Mouse (Mus musculus): ENCODE results near the gene Efnb1. TPM values are rescaled to one million over a fixed set of nuclear protein-coding genes. Genes with fewer than 3 reads are reported as not detected.
A peak's percentile ranks its signal among the peaks of the same experiment; 100 is the strongest.

Efnb1 gene
- polyA plus RNA-seq, 1 experiment from 2014 or later = 34.6 TPM

DNA sequence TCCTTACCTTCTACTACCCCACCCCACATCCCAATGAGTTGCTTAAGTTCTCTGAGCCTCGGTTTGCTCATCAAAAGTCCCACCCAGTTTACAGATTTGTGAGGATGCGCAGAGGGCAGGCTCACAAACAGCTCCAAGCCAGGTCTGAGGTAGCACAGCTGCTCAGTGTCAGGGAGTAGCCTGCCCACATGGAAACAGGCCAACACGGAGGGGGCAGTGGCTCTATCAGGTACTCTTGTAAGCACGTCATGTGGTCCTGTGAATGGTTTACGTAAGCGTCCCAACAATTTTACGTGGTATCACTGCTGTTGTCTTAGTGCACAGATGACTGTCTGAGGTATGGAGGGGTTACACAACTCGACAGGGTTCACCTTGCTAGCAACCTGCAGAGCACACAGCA is 23.1 kb downstream of the Efnb1 start:
- 67% methylated on average over 8 of the region's 8 CpGs for WGBS
- Histone ChIP-seq H3K36me3 (no peaks in the 10 kb centered on the region), H3K4me1 (no peaks in the 10 kb centered on the region), H3K27ac (no peak overlapping the region), H3K9me3 (no peaks in the 10 kb centered on the region), H3K9ac (no peak overlapping the region), H3K4me3 (replicated peaks) (no peak overlapping the region), H3K27me3 (replicated peaks) (0 out of 2 replicates have a peak, but pooled peaks cover 2% of the 10 kb centered on the region), H3K4me2 (no peak overlapping the region)
- no peak for ATAC-seq (ENCODE audit: insufficient read depth, low FRiP score, low read depth)

DNA sequence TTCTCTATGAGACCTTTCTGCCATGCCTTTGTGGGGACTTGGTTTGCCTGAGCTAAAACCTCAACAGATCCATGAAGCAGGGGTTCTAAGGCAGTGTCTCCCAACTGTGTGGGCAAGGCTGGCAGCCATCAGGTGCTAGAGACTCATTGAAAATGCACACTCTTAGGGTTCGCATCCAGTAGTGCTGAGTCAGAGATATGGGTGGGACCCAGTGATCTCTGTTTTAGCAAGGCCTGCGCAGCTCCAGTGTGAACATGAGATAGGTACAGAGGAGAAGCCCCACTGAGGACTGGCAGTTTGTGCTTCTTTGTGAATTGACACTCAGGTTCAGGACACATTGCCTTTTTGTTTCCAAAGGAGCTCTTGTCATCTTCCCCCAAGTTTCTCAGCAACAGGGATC is 28.2 kb downstream of the Efnb1 start:
- Histone ChIP-seq H3K9ac (no peak overlapping the region), H3K27ac (no peak overlapping the region), H3K27me3 (replicated peaks) (0 out of 2 replicates have a peak, but pooled peaks cover 3% of the 10 kb centered on the region), H3K4me1 (no peaks in the 10 kb centered on the region), H3K36me3 (no peaks in the 10 kb centered on the region), H3K9me3 (no peaks in the 10 kb centered on the region), H3K4me2 (no peak overlapping the region), H3K4me3 (replicated peaks) (no peak overlapping the region)
- no peak for ATAC-seq (ENCODE audit: insufficient read depth, low FRiP score, low read depth)
- 84% methylated on average over 2 of the region's 2 CpGs for WGBS

DNA sequence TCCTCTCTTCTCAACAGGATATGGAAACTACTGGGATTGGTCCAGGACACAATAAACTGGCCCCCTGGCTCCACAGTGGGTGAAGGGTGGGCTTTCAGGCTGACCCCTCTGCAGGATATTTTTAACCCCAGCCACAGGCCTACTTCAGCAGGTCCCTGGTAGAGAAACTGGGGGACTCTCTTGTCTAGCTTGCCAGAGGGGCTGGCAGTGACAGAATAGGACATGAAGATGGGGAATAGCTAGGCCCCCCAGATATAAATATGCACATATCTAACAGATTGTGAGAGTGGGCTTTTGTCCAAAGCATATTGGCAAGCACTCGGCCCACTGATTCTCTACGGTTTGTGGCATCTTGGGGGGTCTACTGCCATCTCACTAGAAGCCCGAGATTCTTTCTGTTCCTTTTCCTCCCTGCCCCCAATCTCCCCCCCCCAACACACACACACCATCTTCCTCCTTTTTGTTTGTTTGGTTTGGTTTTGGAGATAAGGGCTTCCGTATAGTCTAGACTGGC is 29.0 kb downstream of the Efnb1 start:
- 0 out of 2 replicates have a peak, but pooled peaks cover 3% of the 10 kb centered on the region for H3K27me3 ChIP-seq (replicated peaks)
- no peak overlapping the region for H3K4me2 ChIP-seq
- H3K4me1 ChIP-seq = no peaks in the 10 kb centered on the region
- no peak overlapping the region for H3K9ac ChIP-seq
- H3K4me3 ChIP-seq (replicated peaks) = no peak overlapping the region
- no peaks in the 10 kb centered on the region for H3K36me3 ChIP-seq
- no peak for ATAC-seq (ENCODE audit: insufficient read depth, low FRiP score, low read depth)
- H3K27ac ChIP-seq = no peak overlapping the region
- no peaks in the 10 kb centered on the region for H3K9me3 ChIP-seq
- 55% methylated on average over 4 of the region's 4 CpGs for WGBS

DNA sequence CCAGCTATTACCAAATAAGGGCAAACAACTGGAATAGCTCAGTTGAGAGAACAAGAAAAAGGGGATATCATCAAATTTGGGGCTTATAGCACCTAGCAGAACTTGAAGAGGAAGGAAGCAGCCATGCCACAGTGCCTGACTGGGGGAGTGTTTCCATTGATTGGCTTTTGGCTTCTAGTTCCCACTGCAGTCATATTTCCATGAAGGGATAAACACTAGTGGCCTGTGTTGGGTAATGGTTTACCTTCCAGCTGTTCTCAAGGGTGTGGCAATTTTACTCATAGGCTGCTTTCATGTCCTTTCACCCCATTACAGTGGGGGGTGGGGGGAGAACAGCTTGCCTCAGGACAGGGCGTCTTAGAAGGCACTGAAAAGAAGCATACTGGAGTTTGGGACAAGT is 31.1 kb downstream of the Efnb1 start:
- WGBS = 63% methylated on average over 1 of the region's 1 CpGs
- no peak for ATAC-seq (ENCODE audit: insufficient read depth, low FRiP score, low read depth)
- H3K4me2 ChIP-seq = no peak overlapping the region
- 0 out of 2 replicates have a peak, but pooled peaks cover 3% of the 10 kb centered on the region for H3K27me3 ChIP-seq (replicated peaks)
- H3K4me1 ChIP-seq = no peaks in the 10 kb centered on the region
- H3K36me3 ChIP-seq = no peaks in the 10 kb centered on the region
- no peak overlapping the region for H3K27ac ChIP-seq
- H3K4me3 ChIP-seq (replicated peaks) = no peak overlapping the region
- H3K9ac ChIP-seq = no peak overlapping the region
- no peaks in the 10 kb centered on the region for H3K9me3 ChIP-seq

DNA sequence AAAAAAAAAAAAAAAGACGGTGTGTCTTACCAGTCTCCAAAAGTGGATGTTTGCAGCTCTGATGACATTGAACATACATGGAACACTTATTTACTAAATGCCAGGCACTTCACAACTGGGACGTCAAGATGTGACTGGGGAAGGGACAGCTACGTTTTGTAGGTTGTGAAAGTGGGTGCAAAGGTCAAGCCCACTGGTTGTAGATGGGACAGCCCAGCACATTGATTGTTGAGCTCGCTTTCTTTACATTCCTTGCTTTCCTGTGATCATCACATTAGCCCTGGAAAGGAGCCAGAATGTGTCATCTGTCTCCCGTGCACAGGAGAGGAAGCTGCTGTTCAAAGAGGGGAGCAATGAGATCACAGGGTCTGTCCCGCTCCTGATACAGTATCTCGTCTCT is 31.6 kb downstream of the Efnb1 start:
- Histone ChIP-seq H3K9me3 (no peaks in the 10 kb centered on the region), H3K4me1 (no peaks in the 10 kb centered on the region), H3K27me3 (replicated peaks) (0 out of 2 replicates have a peak, but pooled peaks cover 3% of the 10 kb centered on the region), H3K4me2 (no peak overlapping the region), H3K27ac (no peak overlapping the region), H3K9ac (no peak overlapping the region), H3K4me3 (replicated peaks) (no peak overlapping the region), H3K36me3 (no peaks in the 10 kb centered on the region)
- ATAC-seq (ENCODE audit: insufficient read depth, low FRiP score, low read depth) = no peak
- WGBS = 50% methylated on average over 7 of the region's 7 CpGs

DNA sequence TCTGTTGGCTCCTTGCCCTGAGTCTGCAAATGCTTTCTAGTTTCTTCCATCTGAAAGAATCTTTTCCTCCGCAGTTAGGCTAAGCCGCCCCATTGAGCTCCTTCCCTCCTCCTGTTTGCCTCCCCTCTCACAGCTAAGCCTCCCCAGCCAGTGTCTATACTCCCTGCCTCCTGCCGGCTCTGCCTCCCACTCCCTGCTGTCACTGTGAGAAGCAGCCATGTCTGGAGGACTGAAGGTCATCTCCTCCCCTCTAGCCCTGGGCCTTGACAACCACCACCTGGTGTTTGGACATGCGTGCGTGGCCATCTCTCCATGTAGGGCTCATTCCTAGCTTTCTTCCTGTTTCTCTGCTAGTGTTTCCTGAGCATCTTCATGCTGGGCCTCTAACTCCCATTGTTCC is 36.4 kb downstream of the Efnb1 start:
- Histone ChIP-seq H3K27ac (peak overlapping the region; percentile 11; the same call in 1 of the 2 replicates), H3K4me3 (replicated peaks) (no peak overlapping the region), H3K9ac (no peak overlapping the region), H3K4me1 (no peaks in the 10 kb centered on the region), H3K27me3 (replicated peaks) (no peaks in the 10 kb centered on the region), H3K36me3 (no peaks in the 10 kb centered on the region), H3K4me2 (no peak overlapping the region), H3K9me3 (no peaks in the 10 kb centered on the region)
- peak; percentile 73; the same call in 1 of the 2 replicates for ATAC-seq (ENCODE audit: insufficient read depth, low FRiP score, low read depth)
- 42% methylated on average over 5 of the region's 5 CpGs for WGBS

DNA sequence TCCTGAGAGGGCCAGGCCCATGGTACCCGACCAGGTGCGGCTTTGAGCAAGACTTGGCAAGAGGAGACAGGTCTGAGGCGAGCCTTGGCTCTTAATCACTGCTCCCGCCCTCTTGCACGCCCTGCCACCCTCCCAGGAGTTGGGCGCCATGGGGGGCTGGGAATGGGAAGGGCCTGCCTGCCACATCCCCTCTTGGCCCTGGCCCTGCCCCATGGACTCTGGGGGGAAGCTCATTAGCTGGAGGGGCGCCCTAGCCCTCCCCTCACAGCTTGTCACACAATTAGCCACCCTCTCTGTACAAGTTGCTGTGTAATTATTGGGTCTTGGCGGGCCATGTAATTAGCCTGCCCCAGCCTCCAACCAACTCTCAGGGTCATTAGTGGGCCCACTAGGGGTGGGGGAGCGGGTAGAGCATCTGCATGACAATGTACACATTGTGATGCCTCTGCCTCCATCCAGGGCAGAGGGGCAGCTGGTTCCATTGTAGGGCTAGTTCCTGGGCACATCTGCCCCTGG is 49.2 kb downstream of the Efnb1 start:
- no peak overlapping the region for H3K9ac ChIP-seq
- 75% methylated on average over 9 of the region's 9 CpGs for WGBS
- H3K27ac ChIP-seq = no peak overlapping the region
- no peak overlapping the region for H3K4me2 ChIP-seq
- no peaks in the 10 kb centered on the region for H3K4me1 ChIP-seq
- no peaks in the 10 kb centered on the region for H3K9me3 ChIP-seq
- H3K27me3 ChIP-seq (replicated peaks) = peaks cover 13% of the 10 kb centered on the region
- H3K4me3 ChIP-seq (replicated peaks) = no peak overlapping the region
- ATAC-seq (ENCODE audit: insufficient read depth, low FRiP score, low read depth) = no peak
- H3K36me3 ChIP-seq = no peaks in the 10 kb centered on the region

DNA sequence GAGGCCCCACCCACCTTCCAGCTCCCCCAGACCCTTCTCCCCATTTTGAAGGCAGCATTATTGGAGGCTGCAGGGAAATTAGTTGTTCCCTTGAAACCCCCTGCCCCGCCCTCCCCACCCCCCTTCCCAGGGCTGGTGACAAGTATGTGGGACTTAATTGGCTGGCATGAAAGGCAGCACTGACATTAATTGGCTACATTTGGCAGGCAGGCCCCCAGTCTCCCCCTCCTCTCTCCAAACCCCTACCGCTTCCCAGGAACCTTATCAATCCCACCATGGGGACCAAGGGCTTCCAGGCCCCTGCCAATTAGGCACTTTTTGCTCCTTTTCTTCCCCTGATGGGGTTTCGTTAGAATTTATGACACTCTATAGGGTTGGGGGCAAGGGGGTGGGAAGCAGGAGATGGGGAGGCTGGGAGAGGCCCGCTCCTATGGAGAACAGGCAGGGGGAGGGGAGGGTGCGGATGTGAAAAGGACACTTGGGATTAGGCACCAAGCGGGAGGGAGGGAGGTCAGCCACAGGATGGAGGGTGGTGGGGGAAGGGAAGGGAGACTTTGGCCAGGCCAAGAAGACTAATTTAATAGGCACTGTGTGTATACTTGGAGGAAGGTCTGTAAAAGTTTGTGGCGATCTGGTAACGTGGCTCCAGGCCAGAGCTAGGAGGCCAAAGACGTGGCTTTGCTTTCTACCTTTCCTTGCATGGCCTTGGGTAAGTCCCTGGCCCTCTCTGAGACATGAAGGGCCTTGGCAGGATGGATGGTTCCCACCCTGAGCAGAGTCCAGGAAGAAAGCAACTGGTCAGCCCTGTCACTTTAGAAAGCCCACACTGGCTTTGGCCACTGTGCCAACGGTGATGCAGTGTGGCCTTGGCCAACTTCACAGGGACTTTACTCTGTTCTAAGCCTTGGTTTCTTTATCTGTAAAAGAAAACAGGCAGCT is 50.8 kb downstream of the Efnb1 start:
- no peak overlapping the region for H3K27ac ChIP-seq
- no peak for ATAC-seq (ENCODE audit: insufficient read depth, low FRiP score, low read depth)
- no peak overlapping the region for H3K4me3 ChIP-seq (replicated peaks)
- no peaks in the 10 kb centered on the region for H3K36me3 ChIP-seq
- WGBS = 53% methylated on average over 10 of the region's 10 CpGs
- H3K9ac ChIP-seq = no peak overlapping the region
- no peaks in the 10 kb centered on the region for H3K9me3 ChIP-seq
- no peak overlapping the region for H3K4me2 ChIP-seq
- peaks cover 18% of the 10 kb centered on the region for H3K27me3 ChIP-seq (replicated peaks)
- H3K4me1 ChIP-seq = no peaks in the 10 kb centered on the region

DNA sequence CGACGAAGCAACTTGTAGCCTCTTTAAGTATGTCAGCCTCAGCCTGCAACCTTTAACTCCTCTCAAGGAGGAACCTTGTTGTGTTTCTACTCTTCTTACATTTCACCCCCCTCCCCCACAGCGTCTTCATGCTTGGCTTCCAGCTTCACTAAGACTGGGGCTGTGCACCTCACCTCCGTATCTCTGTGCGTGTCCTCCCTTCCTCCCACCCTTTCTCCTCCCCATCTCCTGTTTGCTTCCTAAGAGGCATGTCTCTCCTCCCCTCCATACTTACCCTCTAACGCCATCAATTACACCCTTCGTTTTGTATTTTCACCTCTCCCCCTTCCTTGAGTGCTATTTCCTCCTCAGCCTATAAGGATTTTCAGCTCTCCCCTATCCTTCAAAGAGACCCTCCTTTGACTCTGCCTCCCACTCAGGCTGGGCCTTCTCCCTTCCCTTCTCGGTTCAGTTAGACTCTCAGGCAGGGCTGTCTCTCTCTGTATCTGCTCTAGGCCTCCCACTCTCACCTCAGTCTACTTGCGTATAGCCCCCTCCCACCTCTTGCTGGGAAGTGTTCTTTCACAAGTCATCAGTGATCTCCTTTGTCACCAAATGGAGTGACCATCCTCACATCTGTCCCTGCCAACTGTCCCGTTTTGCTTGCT is 55.6 kb downstream of the Efnb1 start:
- H3K27me3 ChIP-seq (replicated peaks) = peaks cover 21% of the 10 kb centered on the region
- no peak overlapping the region for H3K9ac ChIP-seq
- 59% methylated on average over 10 of the region's 10 CpGs for WGBS
- H3K9me3 ChIP-seq = no peaks in the 10 kb centered on the region
- no peaks in the 10 kb centered on the region for H3K36me3 ChIP-seq
- no peak overlapping the region for H3K4me2 ChIP-seq
- H3K4me3 ChIP-seq (replicated peaks) = no peak overlapping the region
- no peaks in the 10 kb centered on the region for H3K4me1 ChIP-seq
- H3K27ac ChIP-seq = no peak overlapping the region
- no peak; the same call in 1 of the 2 replicates for ATAC-seq (ENCODE audit: insufficient read depth, low FRiP score, low read depth)

DNA sequence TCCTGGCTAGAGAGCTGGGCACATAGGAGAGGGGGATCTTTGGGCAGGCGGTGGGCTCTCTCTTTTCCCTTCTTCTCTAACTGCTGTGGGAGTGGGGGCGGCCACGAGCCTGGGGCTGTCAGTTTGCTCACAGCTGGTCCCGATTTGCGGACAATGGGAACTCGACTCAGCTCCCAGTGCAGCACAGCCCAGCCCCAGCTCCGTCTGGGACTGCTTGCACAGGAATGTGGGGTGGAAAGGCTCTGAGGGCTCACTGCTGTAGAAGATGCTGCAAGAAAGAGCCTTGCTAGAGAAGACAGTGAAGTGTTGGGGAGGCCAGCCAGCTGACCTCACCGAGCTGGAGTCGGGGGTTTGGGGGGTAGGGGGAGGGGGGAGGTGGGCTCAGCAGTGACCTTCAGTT is 61.0 kb downstream of the Efnb1 start:
- Histone ChIP-seq H3K4me3 (replicated peaks) (no peak overlapping the region), H3K27ac (no peak overlapping the region), H3K9ac (no peak overlapping the region), H3K27me3 (replicated peaks) (peaks cover 6% of the 10 kb centered on the region; the same call in 1 of the 2 replicates), H3K4me2 (no peak overlapping the region), H3K4me1 (0 out of 2 replicates have a peak, but pooled peaks cover 3% of the 10 kb centered on the region), H3K9me3 (no peaks in the 10 kb centered on the region), H3K36me3 (no peaks in the 10 kb centered on the region)
- no peak for ATAC-seq (ENCODE audit: insufficient read depth, low FRiP score, low read depth)
- 32% methylated on average over 9 of the region's 9 CpGs for WGBS

DNA sequence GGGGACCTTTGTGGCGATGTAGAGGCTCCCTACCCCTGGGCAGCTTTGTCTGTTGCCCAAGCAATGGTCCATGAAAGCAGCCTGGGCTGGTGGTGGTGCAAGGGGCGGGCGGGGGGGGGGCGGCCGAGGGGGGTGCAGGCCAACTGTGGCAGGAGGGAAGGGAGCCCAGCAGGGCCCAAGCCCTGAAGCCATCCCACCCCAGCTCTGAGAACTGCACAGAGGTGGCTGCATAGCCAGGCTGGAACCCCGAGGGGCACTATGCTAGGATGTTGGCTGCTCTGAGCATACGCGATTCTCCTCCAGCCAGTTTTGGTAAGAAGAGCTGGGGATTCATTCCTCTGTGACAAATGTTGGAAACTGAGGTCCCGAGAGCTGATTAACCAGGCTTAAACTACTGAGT is 62.6 kb downstream of the Efnb1 start:
- H3K4me2 ChIP-seq = peak overlapping the region; percentile 52
- peak overlapping the region; percentile 28 for H3K4me3 ChIP-seq (replicated peaks)
- H3K4me1 ChIP-seq = 0 out of 2 replicates have a peak, but pooled peaks cover 3% of the 10 kb centered on the region
- no peaks in the 10 kb centered on the region for H3K36me3 ChIP-seq
- ATAC-seq (ENCODE audit: insufficient read depth, low FRiP score, low read depth) = no peak
- H3K27me3 ChIP-seq (replicated peaks) = peaks cover 6% of the 10 kb centered on the region; the same call in 1 of the 2 replicates
- no peak overlapping the region for H3K9ac ChIP-seq
- 0 out of 2 replicates have a peak overlapping the region, but pooled peaks have one; percentile 48 for H3K27ac ChIP-seq
- no peaks in the 10 kb centered on the region for H3K9me3 ChIP-seq
- 44% methylated on average over 6 of the region's 9 CpGs for WGBS
